Mouse (Mus musculus) neural tube, postnatal 0 days (tissue): ENCODE measurements around the gene Nabp2. TPM values are rescaled to one million over a fixed set of nuclear protein-coding genes. Genes with fewer than 3 reads are reported as not detected.

Source experiments
- microRNA-seq: library from miRNA; unstranded; fragments of <30 nt; microRNA quantifications from one replicate; pipeline ENCODE4, GENCODE M21; 2016
- polyA plus RNA-seq: library from polyadenylated mRNA; unstranded; fragments of >200 nt; fragmentation: Nextera tagmentation; extraction: Ambion mirVana; gene quantifications from 2 replicates; pipeline ENCODE4 v1.2.1, GENCODE M21; 2015

Gene Nabp2
- 145 TPM in 2 replicates for polyA plus RNA-seq

DNA sequence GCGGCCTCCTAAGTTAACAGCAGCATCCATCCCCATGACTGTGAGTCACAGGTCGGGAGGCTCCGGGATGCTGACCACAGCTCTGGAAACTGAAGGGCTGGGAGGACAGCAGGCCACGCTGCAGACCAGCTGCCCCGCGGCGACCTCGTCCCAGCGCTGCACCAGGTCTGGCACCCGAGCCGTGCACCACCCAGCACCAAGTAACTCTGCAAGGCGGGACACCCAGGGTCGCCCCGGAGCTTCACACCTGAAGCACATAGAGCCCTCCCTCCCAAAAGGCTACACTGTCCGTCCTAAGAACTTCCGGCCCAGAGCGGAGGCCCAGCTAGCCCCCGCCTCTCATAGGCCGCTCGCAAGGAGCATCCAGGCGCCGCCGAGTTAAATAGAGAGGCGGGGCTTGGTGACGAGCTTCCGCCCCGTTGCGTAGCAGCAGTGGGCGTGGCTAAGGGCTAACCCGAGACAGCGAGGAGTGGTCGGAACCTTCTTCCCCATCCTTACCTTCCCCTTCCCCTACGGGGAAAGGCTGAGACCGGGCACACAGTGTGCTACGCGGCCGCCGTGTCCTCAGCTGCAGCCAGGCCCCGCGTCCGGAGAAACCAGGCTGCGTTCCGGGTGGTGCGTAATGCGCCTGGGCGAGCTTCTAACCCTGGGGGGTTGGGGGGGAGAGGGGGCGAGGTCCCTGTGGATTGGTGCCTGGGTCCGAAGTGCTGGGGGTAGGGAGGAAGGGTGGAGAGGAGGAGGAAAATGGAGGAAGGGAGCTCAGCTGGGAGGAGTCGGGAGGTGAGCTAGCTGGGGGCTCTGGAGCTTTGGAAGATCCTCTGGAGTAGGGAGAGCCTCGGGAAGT, at the start of gene Nabp2, which contains the start of gene Rnf41:
TSS of gene Nabp2 (minus strand) at position 282 of the 844 bp plus-strand sequence.
TSS of gene Rnf41 (plus strand) at position 447 of the 844 bp plus-strand sequence.

DNA sequence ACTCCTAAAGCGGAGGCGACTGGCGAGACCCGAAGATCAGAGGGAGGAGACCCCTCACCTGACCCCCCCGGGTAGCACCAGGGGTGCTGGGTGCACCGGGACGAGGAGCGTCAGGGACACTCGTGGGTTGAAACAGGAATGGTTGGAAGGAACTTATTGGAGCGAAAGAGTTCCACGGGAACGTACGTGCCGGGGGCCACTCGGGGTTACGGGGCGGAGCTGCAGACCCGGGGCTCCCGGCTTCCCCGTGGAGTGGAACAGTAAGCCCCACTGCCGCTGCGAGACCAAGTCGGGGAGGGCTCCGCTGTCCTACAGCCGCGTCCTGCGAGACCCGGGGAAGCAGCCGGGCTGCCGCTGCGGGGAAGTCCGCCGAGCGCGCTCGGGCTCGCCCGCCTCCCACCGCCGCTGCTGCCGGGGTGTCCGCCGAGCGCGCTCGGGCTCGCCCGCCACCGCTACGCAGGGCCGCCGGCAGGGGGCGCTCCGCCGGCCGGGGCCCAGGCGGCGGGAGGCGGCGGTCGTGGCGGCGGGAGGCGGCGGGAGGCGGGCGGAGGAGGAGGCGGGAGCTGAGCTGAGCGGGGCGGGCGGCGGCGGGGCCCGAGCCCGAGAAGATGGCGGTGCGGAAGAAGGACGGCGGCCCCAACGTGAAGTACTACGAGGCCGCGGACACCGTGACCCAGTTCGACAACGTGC, 47.6 kb upstream of the Nabp2 start, which contains the start of gene Smarcc2:
TSS of gene Smarcc2 (plus strand) at position 530 of the 690 bp plus-strand sequence.

DNA sequence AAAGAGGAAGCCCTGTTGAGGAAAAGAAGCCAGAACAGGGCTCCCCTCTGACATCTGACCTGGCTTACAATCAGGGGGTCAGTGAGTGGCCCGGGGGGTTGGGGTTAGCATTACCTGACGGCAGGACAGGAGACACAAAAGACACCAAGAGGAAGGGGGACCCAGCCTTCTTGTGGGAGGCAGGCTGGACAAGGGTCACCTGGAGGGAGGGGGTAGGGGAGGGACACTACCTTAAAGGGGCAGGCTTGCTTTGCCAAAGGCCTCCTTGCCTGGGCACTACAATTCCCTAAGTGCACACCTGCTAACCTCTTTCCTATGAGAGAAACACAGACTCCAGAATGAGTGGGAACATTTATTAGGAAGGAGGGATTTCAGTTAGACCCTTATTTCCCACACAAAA, 10.2 kb downstream of the Nabp2 start, which contains the start of gene Slc39a5:
TSS of gene Slc39a5 (minus strand) at position 174 of the 400 bp plus-strand sequence.

DNA sequence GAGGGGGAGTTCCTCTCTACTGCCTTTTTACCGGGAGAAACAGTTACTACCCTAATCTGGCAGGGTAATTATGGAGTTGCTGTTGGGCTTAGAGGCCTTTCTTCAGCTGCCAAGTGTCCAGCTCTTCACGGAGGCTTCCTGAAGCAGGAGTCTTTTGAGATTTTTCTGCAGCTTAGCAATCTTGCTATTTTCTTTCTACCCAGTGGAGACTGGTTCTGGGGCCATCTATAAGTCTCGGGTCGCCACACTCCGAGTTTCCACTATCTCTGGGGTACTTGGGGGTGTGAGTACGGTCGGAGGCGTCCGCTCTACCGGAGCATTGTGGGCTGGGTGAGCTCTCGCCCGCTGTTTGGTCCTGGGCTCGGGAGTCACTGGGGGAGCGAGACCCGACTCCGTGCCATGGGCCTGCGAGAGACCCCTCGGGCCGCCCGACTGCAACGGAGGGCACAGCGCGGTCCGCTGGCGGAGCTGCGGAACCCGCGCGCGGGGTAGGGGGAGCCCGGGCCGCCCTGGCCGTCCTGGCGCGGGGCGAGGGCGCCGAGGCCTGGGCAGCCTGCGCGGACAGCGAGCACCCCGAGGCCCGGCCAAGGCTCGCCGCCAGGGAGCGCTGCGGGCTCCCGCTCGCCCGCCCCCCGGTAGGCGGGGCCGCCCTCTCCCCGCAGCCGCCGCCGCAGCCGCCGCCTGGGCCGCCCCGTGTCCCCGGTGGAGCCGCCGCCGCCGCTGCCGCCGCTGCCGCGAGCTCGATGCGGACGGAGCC, 34.7 kb downstream of the Nabp2 start, which contains the start of gene Ankrd52:
TSS of gene Ankrd52 (plus strand) at position 661 of the 757 bp plus-strand sequence.

DNA sequence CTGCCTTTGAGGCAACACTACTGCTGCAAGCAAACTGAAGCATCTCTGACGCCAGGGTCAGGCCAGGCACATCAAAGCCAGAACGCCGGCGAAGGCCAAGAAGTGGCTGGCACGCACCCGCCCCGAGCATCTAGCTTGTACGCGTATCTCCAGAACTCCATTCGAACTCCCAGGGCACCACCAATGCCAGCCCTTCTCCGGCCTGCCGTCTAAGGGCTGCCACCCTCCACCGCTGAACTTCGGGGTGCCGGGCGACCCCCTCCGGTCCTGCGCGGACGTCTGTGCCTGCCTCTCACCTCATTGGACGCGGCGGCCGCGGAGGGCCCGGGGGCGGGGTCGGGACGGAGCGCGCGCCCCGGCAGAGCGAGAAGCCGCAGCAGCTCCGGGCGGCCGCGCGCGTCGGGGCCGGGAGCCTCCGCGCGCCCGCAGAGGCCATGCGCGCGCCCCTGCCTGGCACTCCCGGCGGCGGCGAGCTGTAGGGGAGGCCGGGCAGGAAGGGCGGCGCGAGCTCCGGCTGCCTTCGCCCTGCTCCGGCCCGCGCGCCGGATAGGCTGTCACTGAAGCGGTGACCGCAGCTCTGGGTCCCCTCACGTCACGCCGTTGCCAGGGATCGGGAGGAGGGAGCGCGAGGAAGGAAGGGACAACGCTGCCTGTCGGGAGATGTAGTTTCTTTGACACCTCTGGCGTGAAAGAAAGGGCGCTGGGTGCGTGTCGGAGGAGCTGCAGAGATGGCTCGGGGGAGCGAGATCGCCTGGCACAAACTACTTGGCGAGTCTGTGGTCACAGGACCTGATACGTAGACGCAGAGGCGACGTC, 42.7 kb downstream of the Nabp2 start, which contains the start of gene Coq10a:
TSS of gene Coq10a (minus strand) at position 596 of the 816 bp plus-strand sequence.

Small RNA genes within 50 kb of the gene (microRNA-seq; reads per million reads assigned to microRNA genes)
- gene Gm25361: not detected
- gene Gm26308: not detected
- 0.87 reads per million for gene Mir6914
- gene Mir6915: 1.5 reads per million
- not detected for gene Mir8105

Other genes with a start within 250 kb of the Nabp2 start
- gene Rbms2, start 231.2 kb downstream of the Nabp2 start, polyA plus RNA-seq: 6.5 and 7.0 TPM in 2 replicates
- 2.4 and 3.4 TPM in 2 replicates for gene Gls2, start 217.0 kb downstream of the Nabp2 start, polyA plus RNA-seq
- gene Spryd4, start 199.7 kb downstream of the Nabp2 start, polyA plus RNA-seq: 25.4 and 26.1 TPM in 2 replicates
- gene Mip, start 185.7 kb downstream of the Nabp2 start, polyA plus RNA-seq: not detected in 2 replicates
- gene Timeless, start 179.4 kb downstream of the Nabp2 start, polyA plus RNA-seq: 11.0 and 13.3 TPM in 2 replicates
- not detected in 2 replicates for gene Apon, start 157.4 kb downstream of the Nabp2 start, polyA plus RNA-seq
- 0.52 and 0.73 TPM in 2 replicates for gene Apof, start 142.8 kb downstream of the Nabp2 start, polyA plus RNA-seq
- gene Stat2, start 140.9 kb downstream of the Nabp2 start, polyA plus RNA-seq: 12.7 and 12.8 TPM in 2 replicates
- gene Il23a, start 112.7 kb downstream of the Nabp2 start, polyA plus RNA-seq: 0.13 and 0.40 TPM in 2 replicates
- gene Pan2, start 108.2 kb downstream of the Nabp2 start, polyA plus RNA-seq: 11.9 and 14.3 TPM in 2 replicates
- 196 and 205 TPM in 2 replicates for gene Cnpy2, start 89.0 kb downstream of the Nabp2 start, polyA plus RNA-seq
- gene Cs, start 73.8 kb downstream of the Nabp2 start, polyA plus RNA-seq: 251 and 275 TPM in 2 replicates
- 53.4 and 56.3 TPM in 2 replicates for gene Coq10a, start 42.5 kb downstream of the Nabp2 start, polyA plus RNA-seq
- gene Ankrd52, start 34.4 kb downstream of the Nabp2 start, polyA plus RNA-seq: 10.7 and 13.3 TPM in 2 replicates
- gene Slc39a5, start 10.3 kb downstream of the Nabp2 start, polyA plus RNA-seq: 0.67 and 1.3 TPM in 2 replicates
- 65.5 and 72.9 TPM in 2 replicates for gene Rnf41, start 165 bp upstream of the Nabp2 start, polyA plus RNA-seq
- gene Smarcc2, start 47.8 kb upstream of the Nabp2 start, polyA plus RNA-seq: 93.1 and 115 TPM in 2 replicates
- gene Myl6, start 82.7 kb upstream of the Nabp2 start, polyA plus RNA-seq: 1,126 and 1,148 TPM in 2 replicates
- 8.3 and 8.4 TPM in 2 replicates for gene Myl6b, start 87.2 kb upstream of the Nabp2 start, polyA plus RNA-seq
- gene Esyt1, start 114.4 kb upstream of the Nabp2 start, polyA plus RNA-seq: 16.5 and 17.8 TPM in 2 replicates
- gene Zc3h10, start 136.3 kb upstream of the Nabp2 start, polyA plus RNA-seq: 13.7 and 14.0 TPM in 2 replicates
- gene Rpl41, start 137.8 kb upstream of the Nabp2 start, polyA plus RNA-seq: 2,536 and 2,780 TPM in 2 replicates
- 97.4 and 109 TPM in 2 replicates for gene Pa2g4, start 154.5 kb upstream of the Nabp2 start, polyA plus RNA-seq
- 2.8 and 3.5 TPM in 2 replicates for gene Erbb3, start 178.2 kb upstream of the Nabp2 start, polyA plus RNA-seq
- gene Rps26, start 215.3 kb upstream of the Nabp2 start, polyA plus RNA-seq: 392 and 465 TPM in 2 replicates
- gene Ikzf4, start 234.5 kb upstream of the Nabp2 start, polyA plus RNA-seq: 9.8 and 13.8 TPM in 2 replicates